8 mouse cellular contexts compared by ENCODE assay signal in genomic region chr15:93336925-93337761, GRCm38 (mm10). TPM values are rescaled to one million over a fixed set of nuclear protein-coding genes. Genes with fewer than 3 reads are reported as not detected.
A peak's percentile ranks its signal among the peaks of the same experiment; 100 is the strongest.
DNase-seq lines count a peak whose midpoint lies in the region; ATAC-seq lines count a peak whose summit lies in the region.

Gene Yaf2, minus strand, starts transcription at chr15:93336935.

- peak; percentile 83 for ATAC-seq in inflammation-experienced regulatory T-cells, adult 6 months
- peak; percentile 85 for ATAC-seq in megakaryocyte-erythroid progenitor cell, adult 5-6 weeks (replicated peaks; ENCODE audit: low FRiP score, low TSS enrichment, poor library complexity, severe bottlenecking)

- peak; percentile 84 for DNase-seq in adipocyte (ENCODE audit: low spot score)
- peak; percentile 89 for DNase-seq in embryo, embryonic 10 days (ENCODE audit: low spot score)
- peak; percentile 86 for DNase-seq in gastrocnemius, postnatal 14 days
- peak; percentile 71 to 94 for DNase-seq in left cerebral cortex, postnatal 10 days (ENCODE audit: extremely low spot score in 1 of 2, low spot score in 2 of 2)
- DNase-seq in right cerebral cortex, postnatal 25 days, result peak; percentile 90
- peak; percentile 76 to 81 for DNase-seq in urinary bladder, postnatal 4 days (ENCODE audit: low spot score in 2 of 2)

- intact Hi-C loops in gastrocnemius, postnatal 14 days (cut with DNase I; ENCODE audit: low total_unique reads), result loop anchor here (10.0 kb wide), 1 partner anchor 72 kb away; no protein-coding TSS in a partner anchor
- intact Hi-C loops in left cerebral cortex, postnatal 10 days (cut with DNase I), result loop anchor here (5.0 kb wide), 1 partner anchor 60 kb away; the partner anchor contains the start of gene Gxylt1

RNA-seq across cellular contexts. Expression of gene Yaf2, which starts in this region (rescaled TPM):
- 10 to 100 TPM; 10.9 to 14.1 TPM for total RNA-seq in gastrocnemius, postnatal 14 days (2021)
- 10 to 100 TPM; 25.6 to 36.2 (median 33.0) TPM for polyA plus RNA-seq in inflammation-experienced regulatory T-cells, adult 6 months (2017; shearing (Covaris generic))
- total RNA-seq in left cerebral cortex, postnatal 10 days (2021), result 10 to 100 TPM; 97.5 to 98.5 TPM
- total RNA-seq in megakaryocyte-erythroid progenitor cell, adult 5-6 weeks (2014; fragmentation: Nextera tagmentation), result 19.6 and 22.9 TPM in 2 replicates
- total RNA-seq in megakaryocyte-erythroid progenitor cell, adult 5-6 weeks (2017), result 28.2 and 31.4 TPM in 2 replicates

Comparison
In these comparisons a context has a peak if more than half of its experiments do, and no peak if none do; other contexts are left out.
1. Peak in every context shown above with its lines: DNase-seq and ATAC-seq.